Mouse (Mus musculus) WW6 (cell line): ENCODE results near the gene Rabgap1l.

Experiments used
- DNase-seq: peaks from one replicate; pipeline ENCODE4 v3.0.0-alpha.2; 2013; ENCODE audit warnings: low read depth, low spot score

Rabgap1l gene

DNA sequence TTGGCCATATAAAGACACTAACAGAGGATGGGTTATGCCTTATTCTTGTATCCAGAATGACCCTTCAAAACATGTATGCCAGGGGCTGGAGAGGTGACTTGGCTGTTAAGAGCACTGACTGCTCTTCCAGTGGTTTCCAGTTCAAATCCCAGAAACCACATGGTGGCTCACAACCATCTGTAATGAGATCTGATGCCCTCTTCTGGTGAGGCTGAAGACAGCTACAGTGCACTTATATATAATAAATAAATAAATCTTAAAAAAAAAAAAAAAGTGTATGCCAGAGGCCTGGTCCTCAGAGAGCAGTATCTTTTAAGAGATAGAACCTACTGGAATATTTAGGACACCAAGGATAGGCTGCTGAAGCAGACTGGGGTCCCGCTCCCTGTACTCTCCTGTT, 414.6 kb downstream of the Rabgap1l start:
- DNase-seq, result no peak

DNA sequence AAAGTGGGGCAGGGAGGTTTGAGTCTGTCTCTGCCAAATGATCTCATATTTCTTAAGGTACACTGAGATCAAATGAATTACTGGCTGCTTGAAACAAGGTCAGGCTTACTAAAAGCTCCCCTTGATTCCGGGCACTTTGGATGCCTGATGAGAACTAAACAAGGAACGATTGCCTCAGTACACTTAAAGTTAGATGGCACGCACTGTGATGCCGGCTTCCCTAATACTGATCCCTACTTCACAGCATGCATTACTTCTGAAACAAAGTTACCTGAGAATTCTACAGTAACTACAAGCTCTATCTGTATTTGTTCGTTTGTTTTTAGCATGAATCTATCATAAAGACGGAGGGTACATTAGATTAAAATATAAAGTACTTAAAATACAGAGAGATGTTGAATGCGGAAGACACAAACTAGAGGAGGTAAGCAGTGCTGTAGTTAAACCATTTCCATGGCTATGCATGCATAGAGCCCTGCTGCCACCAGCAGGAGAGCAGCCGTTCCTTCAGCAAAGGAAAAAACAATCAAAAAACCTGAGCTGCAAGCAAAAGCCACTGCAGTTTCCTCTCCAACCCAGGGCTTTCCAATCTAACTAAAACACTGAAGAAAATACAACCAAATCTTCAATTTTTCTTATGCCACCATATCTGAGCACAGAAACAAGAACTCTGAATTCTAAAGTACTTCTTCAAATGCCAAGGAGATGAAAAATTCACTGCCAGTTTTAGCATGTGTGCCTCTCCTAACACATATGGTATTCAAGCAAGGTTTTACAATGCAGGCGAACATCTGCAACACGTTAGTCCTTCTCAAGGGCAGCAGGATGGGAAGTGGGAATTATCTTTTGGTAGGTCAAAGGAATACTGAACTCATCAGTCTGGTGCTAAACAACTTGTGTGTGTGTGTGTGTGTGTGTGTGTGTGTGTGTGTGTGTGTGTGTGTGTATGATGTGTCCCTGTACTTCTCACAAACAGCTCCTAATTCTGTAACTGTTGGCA, 415.4 kb downstream of the Rabgap1l start:
- DNase-seq, result no peak

DNA sequence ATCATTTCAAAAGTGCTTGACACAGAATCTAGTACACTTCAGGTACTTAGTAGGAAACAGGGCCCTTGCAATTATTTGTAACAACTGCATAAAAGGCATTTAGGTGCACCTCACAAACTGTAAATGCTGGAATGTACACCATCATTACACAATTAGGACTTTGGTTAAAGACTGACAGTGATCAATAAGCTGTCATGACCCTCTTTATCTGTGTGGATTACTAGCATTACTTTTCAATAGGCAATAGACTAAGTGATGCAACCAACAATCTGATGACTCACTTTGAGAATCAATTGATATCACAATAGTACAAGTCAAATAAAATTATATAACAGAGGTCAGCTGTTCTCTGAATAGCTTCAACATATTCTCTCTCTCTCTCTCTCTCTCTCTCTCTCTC, 418.5 kb downstream of the Rabgap1l start:
- DNase-seq, result no peak

DNA sequence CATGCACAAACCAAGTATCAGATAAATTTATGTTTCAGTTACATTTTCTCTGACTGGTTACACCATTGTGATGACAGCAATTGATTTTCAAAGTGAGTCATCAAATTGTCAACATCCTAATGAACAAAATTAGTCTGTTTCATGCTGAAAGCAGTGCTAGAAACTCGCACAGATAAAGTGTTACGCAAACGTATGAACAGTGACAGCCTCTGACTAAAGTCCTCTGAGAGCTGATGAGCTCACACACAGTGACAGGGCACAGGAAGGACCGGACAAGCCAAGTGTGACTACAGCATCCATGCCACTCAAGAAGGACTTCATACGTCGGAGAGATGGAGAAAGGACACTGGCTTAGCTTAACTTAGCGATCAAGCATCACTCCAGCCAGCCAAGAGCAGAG, 419.7 kb downstream of the Rabgap1l start:
- DNase-seq, result no peak

DNA sequence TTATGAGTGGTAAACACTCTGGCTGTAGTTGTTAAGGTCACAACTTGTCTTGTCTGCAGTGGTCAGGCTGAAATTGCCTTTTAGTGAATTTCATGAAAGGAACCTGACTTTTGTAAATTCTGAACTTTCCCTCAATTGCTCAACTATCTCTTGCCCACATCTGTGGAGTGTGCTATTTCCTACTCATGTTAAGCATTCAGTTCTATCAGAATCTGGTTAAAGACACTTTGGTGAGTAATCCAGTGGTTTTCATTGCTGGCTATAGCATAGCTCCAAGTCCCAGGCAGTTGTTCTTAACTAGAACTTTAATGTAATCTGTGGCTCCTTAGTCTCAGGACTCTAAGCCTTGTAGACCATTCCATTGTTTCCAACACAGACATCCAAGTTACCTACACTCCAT, 421.3 kb downstream of the Rabgap1l start:
- no peak for DNase-seq

DNA sequence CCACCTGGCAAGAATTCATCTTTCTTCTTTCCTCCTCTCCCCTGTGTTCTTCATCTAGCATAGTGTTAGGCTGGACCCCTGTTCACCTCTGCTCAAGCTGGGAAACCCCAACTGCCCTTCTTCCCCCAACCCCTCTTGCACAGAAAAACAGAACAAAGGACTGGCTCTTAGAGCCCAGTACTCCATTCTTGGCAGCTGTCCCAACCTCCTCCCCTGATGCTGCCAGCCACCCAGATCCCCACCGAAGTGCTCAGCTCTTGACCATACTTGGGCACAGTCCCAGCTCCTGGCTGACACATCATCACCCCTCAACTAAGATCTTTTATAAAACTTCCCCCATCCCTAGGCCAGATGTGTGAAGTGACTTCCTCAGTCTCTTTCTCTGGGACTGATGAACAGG, 422.5 kb downstream of the Rabgap1l start:
- DNase-seq, result no peak

DNA sequence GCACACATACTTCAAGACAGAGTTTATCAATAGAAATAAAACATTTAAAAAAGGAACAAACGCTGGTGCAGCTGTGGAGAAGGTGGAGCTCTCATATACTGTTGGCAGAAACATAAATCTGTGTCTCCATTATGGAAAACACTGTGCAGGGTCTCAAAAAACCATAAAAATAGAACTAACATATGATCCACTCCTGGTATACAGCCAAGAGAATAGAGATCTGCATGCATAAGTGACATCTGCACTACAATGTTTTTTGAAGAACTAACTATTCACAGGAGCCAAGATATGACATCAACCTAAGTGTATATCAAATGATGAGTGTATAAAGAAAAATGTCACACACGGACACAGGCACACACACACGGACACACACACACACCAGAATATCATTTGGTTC, 426.4 kb downstream of the Rabgap1l start:
- DNase-seq, result no peak

DNA sequence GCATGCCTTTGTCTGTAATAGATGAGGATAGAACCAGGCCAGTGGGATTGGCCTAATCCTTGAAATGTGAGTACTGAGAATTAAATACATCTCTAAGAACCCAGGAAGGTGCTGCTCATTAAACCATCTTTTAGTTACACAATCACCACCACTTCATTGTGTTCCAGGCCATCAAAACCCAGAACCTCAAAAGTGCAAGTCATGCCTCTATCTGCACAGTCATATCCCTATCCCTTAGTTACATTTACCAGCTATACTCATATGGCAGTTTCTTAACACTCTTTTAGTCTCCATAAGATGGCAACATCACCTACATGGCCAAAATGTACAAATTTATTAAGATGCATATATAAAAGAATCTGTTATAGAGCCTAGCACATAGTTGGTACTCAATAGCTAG, 435.7 kb downstream of the Rabgap1l start:
- DNase-seq, result no peak

DNA sequence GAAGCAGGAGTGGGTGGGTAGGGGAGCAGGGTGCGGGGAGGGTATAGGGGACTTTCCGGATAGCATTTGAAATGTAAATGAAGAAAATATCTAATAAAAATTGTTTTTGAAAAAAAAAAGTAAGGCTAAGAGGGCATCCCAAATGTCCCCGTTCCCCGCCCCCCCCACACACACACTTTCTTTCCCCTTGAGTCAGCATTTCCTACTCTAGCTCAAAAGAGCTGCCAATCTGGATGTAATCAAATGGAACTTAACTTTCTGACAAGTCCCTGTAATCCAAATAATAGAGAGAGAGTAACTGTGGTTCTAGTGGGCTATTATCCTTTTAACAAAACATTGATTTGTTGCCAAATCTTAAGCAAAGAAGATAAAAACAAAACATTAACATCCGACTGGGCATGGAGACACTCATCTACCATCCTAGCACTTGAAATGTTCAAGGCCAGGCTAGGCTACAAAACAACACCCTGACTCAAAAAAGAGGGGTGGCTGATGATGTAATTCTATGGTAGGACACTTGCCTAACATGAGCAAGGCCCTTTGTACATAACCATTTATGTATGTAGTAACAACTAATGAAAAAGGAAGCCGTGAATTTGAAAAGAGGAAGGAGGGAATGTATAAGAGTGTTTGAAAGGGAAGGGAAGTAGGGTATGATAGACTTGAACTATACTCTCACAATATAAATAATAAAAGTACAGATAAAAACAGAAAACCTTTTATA, 439.1 kb downstream of the Rabgap1l start:
- no peak for DNase-seq

DNA sequence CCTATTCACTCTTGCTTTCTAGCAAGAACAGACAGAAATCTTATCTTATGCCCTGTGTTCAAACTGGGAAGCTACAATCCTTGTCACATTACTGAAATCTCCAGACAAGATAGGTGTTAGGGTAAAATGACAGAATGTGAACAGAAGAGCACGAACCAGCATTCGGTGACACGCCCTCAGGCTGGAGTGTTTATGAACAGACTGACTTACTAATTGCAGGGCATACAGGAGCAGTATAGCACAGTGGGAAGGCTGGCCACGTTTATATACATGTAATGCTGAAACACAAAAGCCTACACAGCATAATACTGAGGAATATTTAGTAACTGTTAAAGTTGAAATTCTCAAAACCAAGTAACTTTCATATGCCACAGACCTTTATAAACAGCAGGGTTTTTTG, 440.7 kb downstream of the Rabgap1l start:
- no peak for DNase-seq

DNA sequence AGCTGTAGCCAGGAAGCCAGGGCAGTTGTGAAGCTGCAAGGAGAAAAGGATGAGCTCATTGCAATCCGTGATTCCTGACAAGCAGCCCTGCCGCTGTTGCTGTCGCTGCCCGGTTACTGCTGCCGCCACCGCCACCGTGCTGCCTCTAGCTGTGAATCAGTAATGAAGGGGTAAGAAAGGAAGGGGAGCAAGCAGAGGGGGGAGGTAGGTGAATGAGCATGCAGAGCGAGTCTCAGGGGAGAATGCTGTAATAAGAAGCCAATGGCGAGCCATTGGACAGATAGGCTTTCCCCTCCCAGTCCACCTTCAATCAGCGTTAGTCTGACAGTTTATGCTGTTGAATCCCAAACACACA, 441.2 kb downstream of the Rabgap1l start:
- DNase-seq, result no peak

DNA sequence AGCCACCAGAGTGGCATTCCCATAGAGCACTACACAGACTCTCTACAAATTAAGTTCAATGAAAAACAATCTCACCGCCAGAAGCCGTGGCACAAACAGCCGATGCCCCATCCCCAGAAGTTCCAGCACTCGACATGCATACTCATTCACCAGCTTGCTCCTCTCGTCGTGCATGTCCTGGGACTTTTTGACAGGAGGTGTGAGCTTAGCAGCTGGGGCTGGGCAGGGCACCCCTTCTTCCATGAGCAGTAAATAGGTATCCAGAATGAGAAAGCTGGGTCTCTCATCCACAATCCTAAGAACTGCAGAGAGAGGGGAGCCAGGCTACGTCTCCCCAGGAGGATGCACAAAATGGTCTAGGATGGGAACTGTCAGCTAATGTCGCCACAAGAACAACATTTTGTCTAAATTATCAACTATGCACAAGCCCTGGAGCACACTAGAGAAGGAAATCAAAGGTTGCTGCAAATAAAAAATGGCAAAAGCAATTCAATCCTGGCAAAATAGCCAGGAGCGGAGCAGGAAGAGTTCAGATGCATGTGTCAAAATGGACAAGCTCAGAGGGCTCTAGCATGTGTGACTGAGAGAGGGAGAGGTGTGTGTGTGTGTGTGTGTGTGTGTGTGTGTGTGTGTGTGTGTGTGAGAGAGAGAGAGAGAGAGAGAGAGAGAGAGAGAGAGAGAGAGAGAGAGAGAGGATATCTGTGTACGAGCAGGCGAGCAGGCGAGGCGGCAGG, 441.7 kb downstream of the Rabgap1l start:
- no peak for DNase-seq

DNA sequence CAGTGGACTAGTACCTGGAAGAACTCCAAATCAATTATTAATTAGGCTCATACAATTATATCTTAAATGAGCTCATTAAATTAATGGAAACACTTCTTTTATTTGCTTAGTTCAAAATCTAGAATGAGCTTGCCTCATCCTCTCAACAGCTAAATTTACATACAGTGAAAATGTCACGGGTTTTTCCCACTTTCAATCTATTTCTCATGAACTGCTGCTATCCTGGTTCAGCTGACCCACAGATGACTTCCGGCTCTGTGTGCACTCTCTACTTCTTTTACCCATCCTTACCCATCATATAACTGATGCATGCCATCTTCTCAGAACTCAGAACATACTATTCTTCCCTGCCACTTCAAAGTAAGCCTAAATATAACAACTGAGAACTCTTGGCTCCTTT, 452.4 kb downstream of the Rabgap1l start:
- no peak for DNase-seq

DNA sequence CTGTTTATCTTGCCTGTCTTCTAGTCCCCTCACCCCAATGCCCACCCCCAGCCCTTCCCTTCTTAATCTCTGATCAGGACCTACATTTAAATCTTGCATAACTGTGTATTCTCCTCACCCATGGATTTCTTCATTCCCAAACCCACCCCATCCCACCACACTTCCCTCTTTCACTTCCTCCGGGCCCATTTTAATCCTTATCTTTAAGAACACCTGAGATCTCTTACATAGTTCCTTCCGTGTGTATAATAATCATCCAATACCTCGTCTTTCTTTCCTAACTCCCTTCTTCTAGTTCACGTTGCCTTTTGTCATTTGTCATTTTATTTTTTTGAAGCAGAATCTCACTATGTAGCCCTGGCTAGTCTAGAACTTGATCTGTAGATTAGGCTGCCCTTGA, 453.6 kb downstream of the Rabgap1l start:
- DNase-seq, result no peak

DNA sequence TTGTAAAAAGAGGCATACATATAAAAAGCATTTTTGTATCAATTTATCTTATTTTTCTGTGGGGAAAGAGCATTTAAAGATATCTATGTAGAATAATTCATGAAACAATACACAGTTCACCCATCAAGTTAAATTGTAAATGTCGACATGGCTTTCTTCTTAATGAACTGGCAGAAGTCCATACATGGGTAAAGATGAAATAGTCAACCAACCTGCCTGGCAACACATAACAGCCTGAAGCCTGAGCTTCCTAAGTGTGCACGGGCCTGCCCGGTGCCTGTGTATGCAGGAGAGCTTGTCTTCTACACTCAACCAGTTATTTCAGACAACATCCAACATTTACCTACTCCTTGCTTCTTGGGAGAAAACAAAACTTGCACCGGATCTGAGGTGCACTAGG, 458.2 kb downstream of the Rabgap1l start:
- no peak for DNase-seq

DNA sequence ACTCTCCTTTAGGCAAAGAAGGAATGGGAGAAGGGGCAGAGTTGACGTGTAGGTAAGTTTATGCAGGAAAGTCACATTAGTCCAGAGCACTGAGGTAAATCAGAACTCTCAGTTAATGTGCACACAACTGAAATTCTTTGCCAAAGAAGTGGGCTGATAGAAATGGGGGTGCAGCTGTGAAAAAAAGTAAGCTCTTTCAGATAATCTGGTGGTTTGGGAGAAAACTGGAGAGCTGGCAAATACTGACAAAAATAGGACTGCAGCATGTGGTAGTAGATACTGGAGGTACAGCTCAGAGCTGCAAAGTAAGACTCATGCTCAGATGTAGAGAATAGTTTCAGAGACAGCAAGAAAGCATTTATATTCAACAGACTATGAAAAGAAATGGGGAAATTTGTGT, 462.2 kb downstream of the Rabgap1l start:
- DNase-seq, result no peak

DNA sequence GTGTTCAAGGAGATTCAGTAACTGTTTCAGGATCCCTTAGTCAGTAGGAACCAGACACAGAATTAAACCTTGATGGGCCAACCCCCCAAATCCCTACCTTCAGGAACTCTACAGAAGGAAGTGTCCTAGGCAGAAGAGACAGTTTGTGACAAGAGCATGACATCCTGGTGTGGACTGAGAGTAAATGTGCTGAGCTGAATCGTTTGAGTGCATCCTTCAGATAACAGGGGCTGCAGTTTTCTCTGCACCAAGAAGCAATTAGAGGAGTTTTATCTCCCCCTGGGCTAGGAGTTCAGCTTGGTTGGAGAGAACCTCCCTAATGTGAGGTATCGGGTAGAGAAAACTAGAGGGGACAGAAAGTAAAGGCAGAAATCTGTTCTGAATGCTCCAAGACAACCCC, 462.8 kb downstream of the Rabgap1l start:
- no peak for DNase-seq

DNA sequence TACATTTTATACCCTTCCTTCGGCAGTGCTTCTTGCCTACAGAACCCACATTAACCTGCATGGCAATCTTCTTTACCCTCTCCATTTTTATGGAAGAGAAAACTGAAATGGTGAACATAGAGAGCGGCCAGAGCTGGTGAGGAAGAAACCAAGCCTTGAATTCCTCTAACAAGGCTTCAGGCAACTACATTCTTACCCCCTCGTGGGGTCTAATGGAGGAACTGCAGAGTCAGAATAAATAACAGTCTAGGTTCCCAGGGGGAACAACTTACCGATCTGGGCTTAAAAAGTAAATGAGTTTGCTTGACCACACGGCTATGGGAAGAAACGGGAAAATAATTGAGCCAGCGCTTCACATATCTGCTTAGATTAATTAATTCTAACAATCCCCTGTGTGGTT, 463.2 kb downstream of the Rabgap1l start:
- no peak for DNase-seq

DNA sequence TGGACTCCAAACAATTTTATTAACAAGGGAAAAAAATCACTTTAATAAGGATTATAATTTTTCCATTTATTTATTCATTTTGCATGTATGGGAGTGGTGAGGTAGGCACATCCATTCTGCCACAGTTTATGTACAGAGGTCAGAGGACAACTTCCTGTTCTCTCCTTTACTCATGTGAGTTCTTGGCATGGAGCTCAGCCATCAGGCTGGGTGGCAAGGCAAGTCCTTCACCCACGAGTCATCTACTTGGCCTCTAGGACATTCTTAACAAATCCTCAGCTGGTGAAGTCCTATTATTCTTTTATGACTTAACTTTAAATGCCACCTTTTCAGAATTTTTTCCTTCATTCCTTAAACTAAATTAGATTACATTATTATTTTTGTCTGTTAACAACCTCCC, 465.5 kb downstream of the Rabgap1l start:
- DNase-seq, result no peak

DNA sequence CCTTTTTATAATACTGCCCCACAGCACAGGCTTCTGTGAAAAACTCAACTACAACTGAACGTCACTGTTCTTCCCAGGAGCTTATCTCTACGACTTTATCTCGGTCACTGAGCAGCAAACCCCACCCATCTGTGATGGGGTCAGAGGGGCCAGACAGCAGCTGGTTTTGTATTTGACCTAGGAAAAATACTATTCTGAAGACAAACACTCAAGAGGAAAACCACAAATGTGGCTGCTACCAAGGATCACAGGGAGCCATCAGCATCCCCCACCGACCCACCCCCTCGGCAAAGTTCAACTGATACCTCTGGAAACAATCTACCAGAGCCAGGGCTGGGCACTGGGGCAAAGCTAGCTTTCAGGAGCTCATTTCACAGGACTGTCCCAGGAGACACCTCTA, 467.5 kb downstream of the Rabgap1l start:
- no peak for DNase-seq

DNA sequence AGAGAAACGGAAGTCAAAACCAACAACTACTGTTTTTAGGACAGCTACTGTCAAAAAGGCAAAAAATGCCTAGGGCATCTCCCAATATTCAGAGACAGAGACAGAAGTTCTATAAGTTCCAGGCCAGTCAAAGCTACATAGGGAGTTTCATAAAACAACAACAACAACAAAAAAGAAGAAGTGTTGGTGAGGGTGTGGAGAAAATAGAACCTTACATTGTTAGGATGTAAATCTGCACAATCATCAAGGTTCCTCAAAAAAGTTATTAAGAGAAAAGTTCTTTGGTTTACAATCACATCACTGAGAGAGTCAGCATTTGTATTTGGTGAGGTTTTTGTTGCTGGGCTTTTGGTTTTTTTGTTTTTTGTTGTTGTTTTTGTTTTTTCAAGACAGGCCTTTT, 472.3 kb downstream of the Rabgap1l start:
- DNase-seq, result no peak

DNA sequence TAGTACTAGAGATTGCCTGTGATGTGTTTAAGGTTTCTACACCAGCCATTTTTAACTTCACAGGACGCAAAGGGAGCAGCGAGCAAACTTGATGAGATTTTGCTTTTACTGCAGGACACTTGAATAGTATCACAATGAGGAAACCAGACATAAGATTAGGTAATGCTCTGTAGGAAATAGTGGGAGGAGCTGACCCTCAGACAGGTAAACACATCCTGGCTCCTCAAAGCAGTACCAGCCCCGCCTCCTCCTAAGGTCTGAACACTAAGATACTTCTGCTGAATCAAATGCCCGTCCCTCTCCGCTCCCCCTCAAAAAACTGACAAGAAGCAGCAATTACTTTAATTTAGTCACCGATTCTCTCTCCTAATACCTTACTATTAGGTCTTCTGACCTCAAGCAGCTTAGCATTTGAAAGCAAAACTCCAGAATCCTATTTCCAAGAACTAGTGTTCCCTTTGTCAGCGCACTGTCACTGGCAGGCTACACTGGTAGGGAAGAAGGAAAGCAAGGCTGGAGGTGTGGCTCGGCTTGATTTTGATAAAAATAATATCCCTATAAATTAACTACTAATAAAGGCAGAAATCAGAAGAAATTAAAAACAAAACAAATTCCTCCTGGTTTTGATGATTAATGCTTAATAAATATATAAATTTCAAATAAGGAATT, 474.8 kb downstream of the Rabgap1l start:
- DNase-seq, result no peak
